Mouse (Mus musculus): ENCODE measurements at regions not wholly inside any gene's neighbourhood (a gene's known extent, or its start where the extent isn't known, plus 50 kb on each side); places are given as distances from the start of the nearest gene placed in this dataset.

DNA sequence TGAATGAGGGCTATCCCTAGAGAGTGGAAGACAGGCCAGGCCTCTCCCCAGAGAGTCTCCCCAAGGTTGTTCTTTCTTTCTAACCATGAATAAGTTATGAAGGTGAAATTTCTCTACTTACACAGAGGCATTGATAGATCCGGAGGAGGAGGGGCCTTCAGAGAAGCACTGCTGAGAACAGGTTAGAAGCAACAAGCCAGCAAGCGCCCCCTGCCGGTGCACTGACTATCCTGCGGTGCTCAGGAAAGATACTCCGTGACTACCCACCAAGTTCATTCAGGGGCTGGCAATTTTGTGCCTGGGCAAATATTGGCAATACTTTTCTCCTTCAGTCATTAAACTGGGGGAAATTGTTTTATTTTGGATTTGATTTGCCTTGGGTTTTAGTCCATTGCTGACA lies 122.5 kb upstream of the Tank start:
- ATAC-seq (ENCODE audit: extremely low read depth, insufficient number of reproducible peaks, low FRiP score, poor library complexity, severe bottlenecking), result no peak

DNA sequence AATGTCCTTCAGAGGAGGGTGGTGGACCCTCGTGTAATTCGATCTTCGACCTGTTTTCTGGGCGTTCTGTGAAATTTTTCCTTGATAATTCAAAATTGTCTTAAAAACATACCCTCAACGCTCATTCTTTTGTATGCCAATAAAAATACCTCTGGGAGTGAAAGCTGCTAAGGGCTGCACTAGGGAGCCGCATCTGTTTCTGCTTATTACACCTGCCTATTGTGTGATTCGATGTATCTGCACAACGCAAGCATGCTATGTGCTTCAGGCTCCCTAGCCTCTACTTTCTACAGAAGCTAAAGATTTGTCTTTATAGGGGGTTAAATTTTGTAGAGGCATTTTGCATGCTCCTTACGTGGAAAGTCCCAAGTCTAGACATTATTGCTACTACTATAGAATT lies 123.7 kb upstream of the Tank start:
- ATAC-seq (ENCODE audit: extremely low read depth, insufficient number of reproducible peaks, low FRiP score, poor library complexity, severe bottlenecking), result no peak

DNA sequence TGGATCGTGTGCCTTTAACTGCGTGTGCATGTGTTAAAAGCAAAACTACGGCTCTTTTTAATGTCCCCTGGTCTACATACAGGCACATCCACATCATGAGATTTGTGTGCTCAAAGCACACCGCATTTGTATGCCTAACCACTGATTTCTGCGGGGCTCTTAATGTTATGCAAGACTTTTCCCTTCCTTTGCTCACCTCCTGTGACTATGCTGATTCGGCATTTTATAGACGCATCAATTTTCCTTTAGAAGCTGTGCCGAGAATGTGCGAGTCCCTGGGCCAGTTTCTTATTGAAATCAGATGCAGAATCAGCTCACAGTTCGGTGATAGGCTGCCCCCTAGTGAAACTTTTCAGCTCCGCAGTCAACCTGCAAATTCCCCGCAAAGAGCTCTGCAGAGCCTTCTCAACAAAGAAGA lies 124.1 kb upstream of the Tank start:
- ATAC-seq (ENCODE audit: extremely low read depth, insufficient number of reproducible peaks, low FRiP score, poor library complexity, severe bottlenecking), result 0 out of 2 replicates have a peak, but pooled peaks have one; percentile 48

DNA sequence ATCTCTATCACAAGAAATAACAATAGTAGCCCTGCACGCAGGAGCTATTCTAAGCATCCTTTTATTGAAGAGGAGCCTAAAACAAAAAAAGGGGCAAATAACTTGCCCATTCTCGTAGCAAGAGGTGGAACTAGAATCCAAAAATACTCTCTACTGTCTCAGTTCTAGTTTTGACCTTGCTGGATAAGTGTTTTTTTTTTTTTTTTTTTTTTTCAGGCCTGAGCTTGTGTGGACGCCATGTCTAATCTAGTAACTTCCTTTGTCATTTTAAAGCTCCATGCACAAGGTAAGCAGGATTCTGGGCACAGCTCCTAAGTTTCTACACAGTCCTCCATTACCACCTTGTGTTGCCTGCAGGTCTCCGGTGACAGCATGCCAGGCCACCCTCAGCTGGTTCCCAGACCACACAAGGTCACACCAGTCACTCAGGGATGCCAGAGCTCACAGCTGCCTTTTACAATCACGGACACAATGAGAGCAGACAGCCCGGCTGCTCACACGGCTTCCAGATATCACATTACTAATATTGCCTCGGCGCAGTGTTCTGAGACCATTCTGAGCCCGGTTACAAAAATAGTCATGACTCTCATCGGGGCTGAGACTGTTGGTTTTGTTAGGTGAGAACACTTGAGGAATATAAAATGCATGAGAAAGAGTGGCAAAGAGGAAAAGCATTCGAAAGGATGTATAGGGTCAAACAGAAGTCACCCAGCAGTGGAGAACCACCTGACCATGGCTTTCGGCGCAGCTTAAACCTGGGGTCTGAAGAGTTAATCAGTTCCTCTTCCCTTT lies 124.7 kb upstream of the Tank start:
- no peak for ATAC-seq (ENCODE audit: extremely low read depth, insufficient number of reproducible peaks, low FRiP score, poor library complexity, severe bottlenecking)

DNA sequence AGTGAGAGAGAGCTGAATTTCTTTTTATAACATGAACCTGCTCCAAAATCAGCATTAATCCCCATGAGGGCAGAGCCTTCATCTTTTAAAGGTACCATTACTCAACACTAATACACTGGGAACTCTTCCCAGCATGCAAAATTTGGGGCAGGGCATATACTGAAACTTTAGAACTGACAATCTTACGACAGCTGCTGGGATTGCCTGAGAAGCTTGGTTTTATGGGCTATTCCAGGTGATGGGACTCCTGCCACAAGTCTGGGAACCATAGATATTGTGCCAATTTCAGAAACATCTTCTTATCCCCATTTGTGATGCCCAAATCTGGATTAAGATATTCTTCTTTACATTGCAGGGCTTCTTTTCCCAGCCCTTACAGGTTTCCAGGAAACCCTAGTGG lies 125.8 kb upstream of the Tank start:
- ATAC-seq (ENCODE audit: extremely low read depth, insufficient number of reproducible peaks, low FRiP score, poor library complexity, severe bottlenecking), result no peak

DNA sequence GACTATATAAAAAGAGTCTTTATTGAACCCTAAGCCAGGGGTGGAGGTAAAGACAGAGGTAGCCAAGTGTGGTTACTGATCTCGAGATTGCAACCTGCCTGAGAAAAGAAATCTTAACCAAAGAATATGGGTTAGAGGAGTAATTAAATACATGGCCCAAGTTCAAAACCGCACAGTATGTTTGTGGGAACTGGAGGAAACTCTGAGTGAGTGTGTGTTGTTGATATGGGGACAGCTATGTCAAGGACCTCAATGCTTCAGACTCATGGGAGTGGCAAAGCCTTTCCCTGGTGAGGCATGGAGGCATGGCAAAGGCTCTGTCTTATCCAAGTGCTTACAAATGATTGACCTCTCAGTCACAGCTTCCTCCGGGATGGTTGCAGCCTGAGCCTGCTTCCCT lies 127.7 kb upstream of the Tank start:
- ATAC-seq (ENCODE audit: extremely low read depth, insufficient number of reproducible peaks, low FRiP score, poor library complexity, severe bottlenecking), result no peak

DNA sequence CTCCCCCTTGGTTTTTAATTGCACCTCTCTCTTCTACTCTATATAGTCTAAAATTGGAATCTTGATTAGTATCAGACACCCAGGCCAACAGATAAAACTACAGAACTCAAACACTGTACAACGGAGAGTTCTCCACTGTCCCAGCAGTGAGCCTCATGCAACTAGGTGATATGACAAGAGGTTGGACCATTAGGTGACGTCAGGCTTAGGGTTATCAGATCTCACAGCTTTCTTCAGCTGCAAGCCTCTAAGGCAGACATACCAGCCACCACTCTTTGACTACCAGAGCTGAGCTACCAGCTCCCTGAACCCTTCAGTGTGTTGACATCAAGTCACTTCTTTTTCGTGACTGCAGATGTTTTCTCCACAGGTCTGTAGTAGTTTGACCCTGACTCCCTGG lies 141.8 kb upstream of the Tank start:
- ATAC-seq (ENCODE audit: extremely low read depth, insufficient number of reproducible peaks, low FRiP score, poor library complexity, severe bottlenecking), result no peak

DNA sequence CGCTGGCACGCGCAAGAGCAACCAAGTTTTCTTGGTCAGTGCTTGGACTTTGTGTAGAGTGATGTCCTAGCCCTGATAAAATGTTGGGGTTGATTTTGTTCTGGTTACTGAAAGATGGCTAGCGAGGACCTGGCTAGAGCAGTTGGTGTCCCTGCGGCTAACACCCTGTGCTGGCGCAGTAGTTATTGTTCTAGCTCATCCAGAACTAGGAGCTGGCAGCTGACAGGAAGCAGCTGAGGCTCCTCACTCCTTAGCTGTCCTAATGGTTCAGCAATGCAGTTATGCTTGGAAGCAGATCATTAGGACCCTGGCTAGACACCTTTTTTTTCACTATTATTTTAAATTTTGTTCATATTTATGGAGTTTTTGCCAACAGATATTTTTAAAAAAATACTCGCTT lies 170.5 kb upstream of the Tank start:
- ATAC-seq (ENCODE audit: extremely low read depth, insufficient number of reproducible peaks, low FRiP score, poor library complexity, severe bottlenecking), result no peak

DNA sequence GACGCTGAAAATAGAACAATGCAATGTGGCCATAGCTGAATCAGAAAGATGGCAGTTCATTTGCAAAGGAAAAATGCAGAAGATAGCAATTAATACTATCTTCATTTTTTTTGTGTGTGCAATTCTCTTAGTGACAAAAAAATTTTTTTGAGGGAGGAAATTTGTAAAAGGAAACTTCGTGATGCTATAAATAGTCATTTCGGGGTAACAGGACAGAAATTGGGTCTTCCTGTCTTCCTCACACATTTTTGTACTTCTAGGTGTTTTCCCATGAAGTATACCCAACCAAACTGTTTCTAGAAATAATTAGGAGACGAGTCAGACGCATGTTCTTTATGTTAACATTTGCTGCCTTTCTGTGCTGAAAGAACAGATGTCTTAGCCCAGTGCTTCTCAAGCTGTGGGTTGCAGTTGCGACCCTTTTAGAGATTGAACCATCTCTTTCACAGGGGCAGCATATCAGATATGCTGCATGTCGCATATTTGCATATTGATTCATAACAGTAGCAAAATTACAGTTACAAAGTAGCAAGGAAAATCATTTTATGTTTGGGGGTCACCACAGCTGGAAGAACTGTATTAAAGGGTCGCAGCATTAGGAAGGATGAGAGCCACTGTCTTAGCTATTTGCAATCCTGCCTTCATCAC lies 172.2 kb upstream of the Tank start:
- ATAC-seq (ENCODE audit: extremely low read depth, insufficient number of reproducible peaks, low FRiP score, poor library complexity, severe bottlenecking), result no peak

DNA sequence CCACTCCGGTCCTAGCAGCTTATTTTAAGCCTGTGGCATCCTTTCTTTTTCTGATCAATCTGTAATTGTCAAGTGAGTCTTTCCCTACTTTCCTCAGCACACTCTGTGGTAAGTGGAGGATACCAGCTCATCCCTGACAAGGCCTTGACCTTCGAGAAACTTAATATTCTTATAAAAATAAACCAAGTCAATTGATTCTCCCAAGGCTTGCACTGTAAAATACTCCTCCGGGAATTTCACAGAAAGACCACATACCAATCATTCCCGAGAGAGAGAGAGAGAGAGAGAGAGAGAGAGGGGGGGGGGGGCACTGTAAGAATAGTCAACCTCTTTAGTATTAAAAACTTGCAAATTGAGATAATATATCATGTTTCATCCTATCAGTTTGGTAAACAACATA lies 173.1 kb upstream of the Tank start:
- ATAC-seq (ENCODE audit: extremely low read depth, insufficient number of reproducible peaks, low FRiP score, poor library complexity, severe bottlenecking), result no peak

DNA sequence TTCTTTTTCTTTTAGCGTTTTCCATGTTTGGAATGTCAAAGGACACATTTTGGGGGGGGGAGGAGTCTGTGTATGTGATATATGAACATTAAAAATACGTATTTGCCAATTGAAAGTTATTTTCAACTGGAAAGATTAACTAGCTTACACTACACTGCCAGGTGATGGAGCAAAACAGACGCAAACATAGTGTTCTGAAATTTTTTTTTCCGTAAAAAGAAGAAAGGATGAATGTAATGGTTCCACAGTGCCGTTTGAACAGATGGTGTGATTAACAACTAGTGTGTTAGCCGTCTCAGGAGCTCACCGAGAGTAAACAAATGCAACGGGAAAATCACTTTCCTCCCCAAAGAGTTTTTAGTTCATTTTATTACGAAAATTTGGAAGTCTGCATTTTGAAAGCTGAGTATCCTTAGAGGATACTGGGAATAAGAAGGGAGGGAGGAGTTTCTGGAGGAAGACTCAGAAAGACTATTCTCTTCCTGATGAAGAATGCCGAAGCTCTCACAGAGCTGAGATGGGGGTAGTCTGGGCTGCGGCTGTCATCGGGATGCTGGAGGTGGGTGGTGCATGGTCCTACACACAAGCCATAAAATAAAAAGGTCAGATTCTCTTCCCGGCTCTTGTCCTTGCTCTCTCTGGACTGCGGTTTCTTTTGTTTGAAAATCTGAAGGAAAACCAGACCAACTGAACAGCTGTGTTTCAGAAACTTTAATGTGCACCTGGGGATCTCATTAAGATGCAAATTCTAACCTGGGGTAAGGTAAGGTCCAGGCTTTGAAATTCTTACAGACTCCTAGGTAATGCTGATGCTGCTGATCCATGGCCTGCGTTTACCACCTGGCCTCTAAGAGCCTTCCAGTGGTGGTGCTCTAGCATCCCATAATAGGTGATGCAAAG lies 175.5 kb upstream of the Tank start:
- ATAC-seq (ENCODE audit: extremely low read depth, insufficient number of reproducible peaks, low FRiP score, poor library complexity, severe bottlenecking), result no peak

DNA sequence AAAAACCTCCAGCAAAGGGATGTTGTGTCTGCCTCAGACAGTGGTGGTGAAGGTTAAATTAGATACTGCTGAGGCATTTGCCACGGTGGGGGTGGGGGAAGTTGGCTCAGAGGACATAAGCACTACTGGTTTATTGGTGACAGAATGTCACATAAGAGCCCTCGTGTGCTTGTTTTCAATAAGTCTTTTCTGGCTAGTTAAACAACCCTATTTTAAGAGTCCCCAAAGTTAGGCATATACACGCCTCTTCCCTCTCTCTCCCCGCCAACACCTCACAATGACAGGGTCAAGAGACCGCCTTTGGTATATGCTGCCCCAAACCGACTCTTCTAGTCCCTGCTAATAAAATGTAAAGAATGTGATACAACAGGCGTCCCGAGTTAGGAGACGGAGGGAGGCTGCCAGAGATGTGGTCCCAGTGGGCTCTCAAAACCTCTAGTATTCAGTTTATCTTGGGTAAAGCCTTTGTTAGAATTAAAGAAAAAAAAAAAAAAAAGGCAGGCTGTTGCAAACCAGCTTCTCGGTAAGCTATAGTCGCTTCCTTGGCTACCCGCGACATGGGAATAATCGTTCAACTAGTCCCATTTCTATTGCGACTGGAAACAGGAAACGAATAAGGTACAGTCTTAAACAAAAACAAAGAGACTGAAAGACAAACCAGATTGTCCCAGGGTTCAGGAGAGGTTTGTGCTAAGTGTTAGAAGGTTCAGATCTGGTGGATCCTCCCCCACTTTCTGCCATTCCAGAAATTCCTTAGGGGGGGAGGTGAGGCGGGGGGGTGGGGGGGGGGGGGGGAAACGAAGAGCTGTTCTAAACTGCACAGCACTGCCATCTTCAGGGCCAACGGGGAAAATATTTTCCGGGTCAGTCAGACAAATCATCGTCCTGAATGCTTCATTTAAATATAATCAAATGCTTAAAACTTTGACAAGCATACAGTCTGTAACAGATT lies 176.5 kb upstream of the Tank start:
- ATAC-seq (ENCODE audit: extremely low read depth, insufficient number of reproducible peaks, low FRiP score, poor library complexity, severe bottlenecking), result no peak

DNA sequence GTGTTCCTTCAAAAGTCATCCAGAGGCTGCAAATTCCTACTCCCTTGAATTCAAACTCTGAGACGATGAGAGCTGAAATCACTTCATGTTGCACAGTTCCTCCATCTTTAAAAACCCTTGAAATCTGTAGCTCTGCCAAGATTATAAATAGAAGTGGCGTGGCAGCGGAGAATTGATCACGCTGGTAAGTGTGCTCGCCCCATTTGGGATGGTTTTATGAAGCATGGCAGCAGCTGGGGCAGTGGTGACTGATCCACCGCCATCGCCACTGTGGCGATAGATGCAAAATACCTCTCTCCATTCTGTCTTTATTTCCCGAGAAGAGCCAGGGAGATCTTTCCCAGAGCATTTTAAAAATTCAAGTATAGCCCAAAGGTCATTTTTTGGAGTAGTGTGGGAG lies 179.8 kb upstream of the Tank start:
- ATAC-seq (ENCODE audit: extremely low read depth, insufficient number of reproducible peaks, low FRiP score, poor library complexity, severe bottlenecking), result no peak

DNA sequence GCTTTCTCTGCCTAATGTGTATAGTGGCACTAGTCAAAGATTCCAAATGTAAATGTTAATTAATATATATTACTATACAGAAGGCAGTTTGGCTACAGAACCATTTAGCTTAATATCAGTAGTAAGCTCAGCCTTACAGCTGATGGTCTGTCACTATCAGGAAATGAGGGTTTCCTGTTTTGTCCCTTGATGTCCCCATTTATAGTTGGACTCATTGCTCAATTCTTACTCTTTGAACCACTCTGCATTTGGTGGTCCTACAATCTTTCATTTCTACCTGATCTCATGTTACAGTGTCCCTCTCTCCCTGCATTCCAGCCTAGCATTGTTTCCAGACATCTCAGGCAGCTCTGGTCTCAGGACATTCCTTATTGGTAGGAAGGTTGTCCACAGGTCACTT lies 188.8 kb upstream of the Tank start:
- ATAC-seq (ENCODE audit: extremely low read depth, insufficient number of reproducible peaks, low FRiP score, poor library complexity, severe bottlenecking), result no peak

DNA sequence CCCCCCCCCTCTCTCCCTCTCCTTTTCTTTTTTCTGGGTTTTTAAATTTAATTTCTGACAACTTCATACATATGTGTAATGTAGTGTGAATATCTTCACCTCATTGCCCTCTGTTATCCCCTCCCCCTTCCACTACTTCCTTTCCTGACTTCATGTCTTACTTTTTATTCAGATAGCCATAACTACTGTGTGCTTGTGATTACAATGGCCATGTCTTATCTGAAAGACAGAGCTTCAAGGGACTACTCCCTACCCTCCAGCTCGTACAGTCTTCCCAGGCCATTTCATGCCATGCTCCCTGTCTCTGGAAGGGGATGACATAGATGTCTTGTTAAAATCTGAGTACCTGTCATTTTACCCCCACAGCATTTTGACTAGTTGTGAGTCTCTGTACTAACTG lies 189.2 kb upstream of the Tank start:
- ATAC-seq (ENCODE audit: extremely low read depth, insufficient number of reproducible peaks, low FRiP score, poor library complexity, severe bottlenecking), result no peak

DNA sequence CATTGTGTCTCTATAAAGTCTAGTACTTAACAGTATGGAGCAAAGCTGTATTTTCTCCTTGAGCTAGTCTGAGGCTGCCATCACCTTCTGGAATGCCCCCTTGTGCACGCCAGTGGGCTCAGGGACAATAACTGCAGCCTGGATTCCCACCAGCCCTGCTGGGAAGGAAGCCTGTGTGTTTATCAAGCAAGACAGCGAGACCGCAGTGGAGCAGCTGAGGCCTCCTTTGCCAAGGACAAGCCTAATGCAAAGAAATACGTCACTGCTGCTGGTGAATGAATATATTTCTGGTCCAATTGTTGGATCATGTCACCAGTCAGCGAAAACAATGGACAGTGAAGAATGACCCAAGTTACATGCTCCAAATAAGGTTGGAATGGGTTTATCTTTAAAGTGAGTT lies 190.8 kb upstream of the Tank start:
- ATAC-seq (ENCODE audit: extremely low read depth, insufficient number of reproducible peaks, low FRiP score, poor library complexity, severe bottlenecking), result no peak

DNA sequence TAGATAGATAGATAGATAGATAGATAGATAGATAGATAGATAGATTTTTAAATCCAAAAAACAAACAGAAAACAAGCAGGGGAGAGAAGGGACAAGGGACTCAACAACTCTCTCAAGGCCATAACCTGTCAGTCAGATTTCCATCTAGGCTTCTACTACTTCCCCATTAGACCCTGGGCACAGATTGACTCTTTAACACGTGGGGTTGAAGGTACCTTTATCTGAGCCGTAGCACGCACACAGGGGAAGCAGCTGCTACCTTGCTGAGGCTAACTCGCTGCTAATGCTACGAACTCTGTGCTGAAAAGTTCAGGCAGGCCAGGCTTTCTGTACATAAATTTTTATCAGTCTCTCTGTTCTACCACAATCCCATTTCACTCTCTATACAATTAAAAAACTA lies 191.4 kb upstream of the Tank start:
- no peak for ATAC-seq (ENCODE audit: extremely low read depth, insufficient number of reproducible peaks, low FRiP score, poor library complexity, severe bottlenecking)

DNA sequence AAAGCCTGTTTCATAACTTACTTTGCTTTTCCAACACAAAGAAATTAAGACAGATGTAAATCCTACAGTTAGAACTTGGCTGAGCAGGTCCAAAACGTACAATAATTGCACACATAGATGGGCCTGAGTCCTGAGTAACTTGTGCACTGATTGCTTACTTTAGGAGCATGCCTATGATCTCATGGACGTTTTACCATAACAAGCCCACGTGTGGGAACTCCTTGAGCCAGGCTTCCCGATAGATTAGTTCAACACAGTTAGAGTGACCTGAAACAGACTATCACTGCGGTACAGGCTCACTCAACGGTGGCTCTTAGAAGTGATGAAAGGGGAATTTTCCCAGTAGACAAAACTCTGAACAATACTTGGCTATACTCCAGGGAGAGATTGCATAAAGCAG lies 193.9 kb upstream of the Tank start:
- no peak for ATAC-seq (ENCODE audit: extremely low read depth, insufficient number of reproducible peaks, low FRiP score, poor library complexity, severe bottlenecking)

DNA sequence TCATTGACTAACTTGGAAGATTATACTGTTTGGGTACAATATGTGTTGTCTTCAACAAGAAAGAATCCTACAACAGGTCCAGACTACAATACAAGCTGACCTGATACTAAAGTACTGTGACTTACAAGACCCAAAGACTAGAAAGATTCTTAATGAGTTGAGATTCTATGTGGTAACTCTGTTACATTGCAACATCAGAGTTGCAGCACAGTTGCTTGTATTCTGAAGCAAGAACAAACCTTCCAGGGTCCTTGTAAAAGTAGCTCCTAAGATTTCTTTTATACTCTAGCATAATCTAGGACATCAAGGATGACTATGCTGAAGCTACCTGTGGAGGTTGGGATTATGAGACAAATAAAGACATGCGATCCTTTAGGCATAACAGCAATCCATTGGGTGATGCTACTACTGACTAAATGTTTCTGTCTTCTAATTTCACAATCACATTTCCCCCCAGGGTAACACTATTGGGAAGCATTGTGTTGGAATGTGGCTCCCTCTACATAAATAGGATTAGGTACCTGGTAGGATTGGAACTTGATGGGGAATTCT lies 194.6 kb upstream of the Tank start:
- no peak for ATAC-seq (ENCODE audit: extremely low read depth, insufficient number of reproducible peaks, low FRiP score, poor library complexity, severe bottlenecking)
